Mouse (Mus musculus) hematopoietic stem cell, adult 5-6 weeks (primary cell): Measurements from ENCODE around the gene Snx17. TPM values are rescaled to one million over a fixed set of nuclear protein-coding genes. Genes with fewer than 3 reads are reported as not detected.
"Not testable (repeated sequence)": the region's sequence is repeated elsewhere in the genome, so short reads cannot be mapped to it uniquely, and the experiment has no call there.

Experiments used
- ATAC-seq, 2 experiments: fragments of 125-278 bp in 1 of 2; replicated peaks in 1 of 2; 2 replicates each; pipeline ENCODE4 v1.8.0; 2016 to 2017; ENCODE audit warnings: inconsistent platforms in 2 of 2, mild to moderate bottlenecking in 2 of 2, moderate number of reproducible peaks in 2 of 2, low read depth in 1 of 2, moderate TSS enrichment in 1 of 2; ENCODE audit not compliant: low FRiP score in 2 of 2, poor library complexity in 2 of 2, severe bottlenecking in 2 of 2, insufficient read depth in 1 of 2, low TSS enrichment in 1 of 2
- total RNA-seq: library from RNA; stranded (forward); fragments of 172-1452, 232-1000 nt; gene quantifications from 2 replicates; pipeline ENCODE4 v1.2.3, GENCODE M21; 2017

Gene Snx17
- total RNA-seq, 1 experiment from 2014 or later = 37.6 TPM

DNA sequence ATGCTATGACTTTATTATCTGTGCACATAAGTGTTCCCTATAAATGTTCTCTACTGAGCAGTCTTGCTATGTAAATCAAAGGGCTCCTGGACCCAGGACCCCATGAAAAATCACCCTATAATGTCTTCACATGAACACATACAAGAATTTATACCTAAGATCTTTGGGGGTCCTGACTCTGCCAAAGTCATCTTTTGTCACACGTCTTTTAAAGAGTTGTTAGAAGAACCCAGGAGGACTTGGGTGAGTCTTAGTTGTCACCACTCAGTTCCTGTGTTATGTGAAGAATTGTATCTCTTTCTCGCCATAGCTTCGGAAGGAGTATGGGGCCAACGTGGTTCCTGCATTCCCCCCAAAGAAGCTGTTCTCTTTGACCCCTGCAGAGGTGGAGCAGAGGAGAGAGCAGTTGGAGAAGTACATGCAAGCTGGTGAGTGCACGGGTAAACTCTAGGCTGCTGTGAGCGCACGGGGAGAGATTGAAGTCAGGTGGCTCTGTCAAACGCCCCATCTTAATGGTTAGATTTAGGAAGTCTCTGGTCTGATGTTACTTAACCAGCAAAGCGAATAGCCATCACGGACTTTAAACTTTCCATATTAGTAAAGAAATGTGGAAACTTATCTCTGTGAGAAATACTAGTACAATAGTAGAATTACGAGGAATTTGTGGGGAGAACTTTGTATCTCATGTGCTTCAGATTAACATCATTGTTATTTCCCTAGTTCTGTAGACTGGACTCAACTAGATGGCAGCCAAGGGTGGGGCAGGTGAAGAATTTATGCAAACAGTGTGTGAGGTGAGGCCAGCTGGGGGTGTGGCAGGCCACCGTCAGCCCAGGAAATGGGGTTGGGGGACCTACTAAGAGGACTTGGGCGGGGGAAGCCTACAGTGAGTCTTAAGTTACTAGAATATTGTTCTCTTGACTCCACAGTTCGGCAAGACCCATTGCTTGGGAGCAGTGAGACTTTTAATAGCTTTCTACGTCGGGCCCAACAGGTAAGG, 1.8 kb downstream of the Snx17 start:
- ATAC-seq = no peak

DNA sequence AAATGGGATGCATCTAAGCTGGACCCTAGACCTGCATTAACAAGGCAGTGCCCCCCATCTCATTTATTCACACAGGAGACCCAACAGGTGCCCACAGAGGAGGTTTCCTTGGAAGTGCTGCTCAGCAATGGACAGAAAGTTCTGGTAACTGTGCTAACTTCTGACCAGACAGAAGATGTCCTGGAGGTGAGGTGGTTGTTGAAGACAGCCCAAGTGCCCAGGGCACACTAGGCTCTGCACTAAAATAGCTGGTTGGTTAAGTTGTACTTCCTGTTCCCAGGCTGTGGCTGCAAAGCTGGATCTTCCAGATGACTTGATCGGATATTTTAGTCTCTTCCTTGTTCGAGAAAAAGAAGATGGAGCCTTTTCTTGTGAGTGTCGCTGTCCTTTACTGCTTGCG, 2.6 kb downstream of the Snx17 start:
- ATAC-seq = no peak

DNA sequence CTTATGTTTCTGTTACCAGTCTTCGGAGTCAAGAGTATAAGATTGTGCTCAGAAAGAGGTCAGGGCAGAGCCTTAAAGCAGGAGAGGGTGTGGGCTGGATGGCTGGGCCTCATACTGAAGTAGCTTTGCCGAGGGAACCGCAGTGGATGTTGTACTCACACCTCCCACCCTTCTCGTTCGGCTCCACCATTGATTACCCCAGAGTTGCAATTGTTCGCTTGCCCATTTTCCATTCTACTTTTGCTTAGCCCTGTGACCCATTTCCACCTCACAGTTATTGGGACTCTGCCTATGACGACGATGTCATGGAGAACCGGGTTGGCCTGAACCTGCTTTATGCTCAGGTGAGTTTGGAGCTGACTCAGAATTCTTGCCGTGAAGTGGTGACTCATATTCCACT, 3.2 kb downstream of the Snx17 start:
- no peak for ATAC-seq

DNA sequence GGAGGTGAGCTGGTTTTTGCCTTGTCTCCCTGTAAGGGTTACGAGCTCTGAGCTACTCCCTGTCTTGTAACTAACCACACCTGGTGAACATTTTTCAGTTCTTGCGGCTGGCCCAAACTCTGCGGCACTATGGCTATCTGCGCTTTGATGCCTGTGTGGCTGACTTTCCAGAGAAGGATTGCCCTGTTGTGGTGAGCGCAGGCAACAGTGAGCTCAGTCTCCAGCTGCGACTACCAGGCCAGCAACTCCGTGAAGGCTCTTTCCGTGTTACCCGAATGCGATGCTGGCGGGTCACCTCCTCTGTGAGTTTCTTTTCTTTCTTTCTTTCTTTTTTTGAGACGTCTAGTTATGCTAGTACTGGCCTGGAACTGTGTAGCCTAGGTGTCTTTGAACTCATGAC, 4.0 kb downstream of the Snx17 start:
- no peak for ATAC-seq

DNA sequence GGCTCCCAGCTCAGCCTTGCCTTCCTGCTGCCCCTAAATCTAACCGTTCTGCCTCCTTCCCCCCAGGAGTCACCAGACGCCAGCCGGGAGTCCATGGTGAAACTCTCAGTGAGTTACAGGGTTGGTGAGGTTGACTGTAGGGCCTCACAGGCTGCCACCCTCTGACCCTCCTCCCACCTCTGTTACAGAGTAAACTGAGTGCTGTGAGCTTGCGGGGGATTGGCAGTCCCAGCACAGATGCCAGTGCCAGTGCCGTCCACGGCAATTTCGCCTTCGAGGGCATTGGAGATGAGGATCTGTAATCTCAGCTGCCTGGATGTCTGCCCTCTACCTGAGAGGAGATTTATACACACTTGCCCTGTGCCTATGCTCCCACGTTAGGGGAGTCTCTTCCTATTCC, 5.1 kb downstream of the Snx17 start:
- no peak for ATAC-seq

DNA sequence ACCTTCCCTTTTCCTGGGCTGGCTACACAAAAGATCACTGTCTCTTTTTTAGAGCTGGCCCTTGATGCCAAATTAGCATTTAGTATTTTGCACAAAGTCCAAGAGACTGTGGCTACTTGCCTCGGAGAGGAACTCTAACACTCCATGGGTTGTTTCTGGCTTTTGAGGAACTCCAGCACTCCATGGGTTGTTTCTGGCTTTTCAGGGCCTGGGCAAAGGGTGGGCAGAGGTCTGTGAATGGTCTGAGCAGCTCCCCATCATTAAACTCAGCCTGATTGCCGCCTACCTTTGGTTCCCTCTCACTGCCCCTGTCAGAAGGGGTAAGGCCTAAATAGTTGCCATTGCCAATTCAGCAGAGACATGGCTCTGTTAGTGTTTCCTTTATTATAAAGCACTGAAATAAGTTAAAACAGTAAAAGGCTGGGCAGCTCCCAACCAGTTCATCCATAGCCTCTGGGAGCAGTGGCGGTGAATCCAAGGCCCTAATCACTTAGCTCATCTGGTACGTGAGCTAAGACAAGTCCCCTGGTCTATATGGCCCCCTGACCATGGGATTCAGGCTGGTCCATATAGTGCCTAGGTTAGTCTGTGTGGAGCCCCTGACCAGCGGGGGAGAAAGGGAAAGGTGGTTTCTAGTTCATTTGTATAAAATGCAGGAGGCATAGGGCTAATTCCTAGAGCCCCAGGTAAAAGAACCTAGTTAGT, 5.7 kb downstream of the Snx17 start:
- no peak for ATAC-seq

DNA sequence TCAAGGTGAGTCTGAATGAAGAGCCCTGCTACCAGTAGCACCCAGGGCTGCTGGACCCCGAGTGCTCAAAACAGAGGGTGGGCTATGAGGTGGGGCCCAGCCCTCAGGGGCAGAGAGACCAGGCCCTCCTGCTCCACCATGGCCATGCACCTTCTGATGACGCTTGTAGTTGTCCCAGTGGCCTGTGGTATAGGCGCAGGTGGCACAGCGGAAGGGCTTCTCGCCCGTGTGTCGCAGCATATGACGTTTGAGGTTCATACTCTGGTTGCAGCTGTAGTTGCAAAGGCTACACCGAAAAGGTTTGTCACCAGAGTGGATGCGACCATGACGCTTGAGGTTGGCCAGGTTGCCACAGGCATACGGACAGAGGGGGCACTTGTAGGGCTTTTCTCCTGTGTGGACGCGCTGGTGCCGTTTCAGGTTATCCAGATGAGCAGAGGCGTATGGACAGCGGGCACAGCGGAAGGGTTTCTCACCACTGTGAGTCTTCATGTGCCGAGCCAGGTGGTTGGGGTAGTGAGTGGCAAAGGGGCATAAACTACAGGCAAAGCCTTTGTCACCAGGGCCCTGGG, 6.4 kb downstream of the Snx17 start:
- no peak for ATAC-seq

DNA sequence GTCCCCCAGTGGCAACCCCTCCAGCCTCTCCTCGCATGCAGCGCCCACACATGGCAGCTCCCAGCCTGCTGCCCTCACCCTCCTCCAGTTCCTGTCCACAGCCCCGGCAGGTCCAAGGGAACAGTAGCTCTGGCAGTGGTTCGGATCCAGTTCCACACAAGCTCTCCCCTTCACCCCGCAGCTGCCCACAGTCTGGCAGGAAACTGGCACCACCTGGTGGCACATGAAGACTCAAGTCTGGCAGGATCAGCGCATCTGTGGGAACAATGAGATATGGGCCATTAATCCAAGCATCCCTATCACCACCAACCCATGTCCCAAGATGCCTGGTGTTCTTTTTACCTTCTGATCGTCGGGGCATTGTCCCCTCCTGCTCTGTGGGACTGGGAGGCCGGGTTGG, 6.9 kb downstream of the Snx17 start:
- ATAC-seq = no peak

DNA sequence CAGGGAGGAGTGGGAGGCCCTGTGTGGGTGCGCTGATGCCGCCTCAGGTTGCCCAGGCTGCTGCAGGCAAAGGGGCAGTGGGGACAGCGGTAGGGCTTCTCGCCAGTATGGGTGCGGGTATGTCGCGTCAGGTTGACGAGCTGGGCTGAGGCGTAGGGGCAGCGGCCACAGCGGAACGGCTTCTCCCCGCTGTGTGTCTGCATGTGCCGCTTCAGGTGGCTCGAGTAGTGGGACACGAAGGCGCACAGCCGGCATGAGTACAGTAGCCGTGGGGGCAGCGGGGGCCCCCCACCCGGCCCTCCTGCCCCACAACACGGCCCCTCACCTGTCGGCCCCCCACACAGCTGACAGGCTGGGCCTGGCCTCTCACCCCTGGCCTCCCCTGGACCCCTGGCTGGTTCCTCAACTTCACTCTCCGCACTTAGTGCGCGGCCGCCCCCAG, 7.3 kb downstream of the Snx17 start:
- ATAC-seq = no peak

DNA sequence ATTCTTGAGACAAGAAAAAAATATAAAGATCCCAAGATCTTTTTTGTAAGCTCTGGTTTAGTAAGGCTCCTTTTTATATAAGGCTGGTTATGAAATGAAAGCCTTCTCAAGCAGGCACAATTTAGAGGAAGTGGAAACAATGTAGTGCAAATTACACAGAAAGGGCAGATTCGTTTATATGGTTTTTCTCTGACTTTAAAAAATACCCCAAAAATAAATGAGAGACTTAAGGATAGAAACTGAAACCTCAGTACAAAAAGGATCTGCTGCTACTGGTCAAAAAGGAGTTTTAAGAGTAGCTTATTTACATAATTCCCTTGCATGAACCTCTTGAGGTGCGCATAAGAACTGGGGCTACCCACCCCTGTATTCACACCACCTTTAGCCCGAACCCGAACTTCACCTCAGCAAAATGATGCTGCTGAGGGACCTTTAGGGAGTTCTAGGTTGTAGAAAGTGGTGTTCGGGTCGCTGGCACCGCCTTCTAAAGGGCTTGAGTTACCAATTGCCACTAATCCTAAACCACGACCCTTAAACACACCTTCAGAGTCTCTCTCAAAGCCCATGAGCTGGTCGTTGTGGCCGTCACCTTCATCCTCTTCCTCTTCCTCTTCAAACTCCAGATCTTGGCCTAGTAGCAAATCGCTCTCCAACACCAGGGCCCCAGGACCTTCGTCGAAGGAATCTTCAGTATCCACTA, 8.2 kb downstream of the Snx17 start:
- ATAC-seq = no peak

DNA sequence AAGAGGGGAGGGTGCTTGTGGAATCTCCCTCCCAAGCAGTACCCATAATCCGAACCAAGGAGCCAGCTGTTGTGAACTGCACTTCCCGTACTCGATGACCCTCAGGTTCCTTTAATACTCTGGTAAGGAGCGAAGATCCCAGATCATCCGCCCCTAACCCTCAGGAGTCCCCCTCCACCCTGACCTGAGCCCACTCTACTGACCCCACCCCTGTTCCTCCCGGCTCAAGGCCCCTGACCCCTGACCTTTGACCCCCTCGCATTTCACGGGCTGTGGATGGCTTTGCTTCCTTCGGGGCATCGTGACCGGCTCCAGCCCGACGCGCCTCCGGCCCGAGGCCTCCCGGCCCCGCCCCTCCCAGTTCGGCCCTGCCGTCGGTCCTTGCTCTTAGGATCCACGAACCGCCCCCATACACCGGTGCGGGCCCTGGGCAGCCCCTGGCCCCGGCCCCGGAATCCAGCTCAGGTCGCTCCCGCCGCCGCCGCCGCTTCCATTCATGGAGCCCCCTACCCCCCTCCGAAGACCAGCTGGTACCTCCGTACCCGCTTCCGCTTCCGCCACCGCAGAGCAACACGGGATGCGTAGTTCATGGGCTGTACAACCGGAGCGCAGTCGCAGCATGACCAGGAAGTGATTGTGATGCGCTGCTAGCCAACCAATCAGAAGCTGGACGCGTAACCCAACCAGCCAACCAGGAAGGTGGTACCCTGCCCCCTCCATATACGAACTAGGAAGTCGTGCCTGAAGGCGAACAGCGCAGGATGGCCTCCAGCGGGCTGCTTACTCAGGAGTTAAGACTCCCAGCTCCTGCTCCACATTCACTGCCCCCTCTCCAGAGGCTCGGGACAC, 8.9 kb downstream of the Snx17 start, which contains the start of gene Zfp513:
Gene Zfp513, minus strand, starts transcription at position 562 of the 849 bp plus-strand sequence.
- ATAC-seq = peak; percentile 99

DNA sequence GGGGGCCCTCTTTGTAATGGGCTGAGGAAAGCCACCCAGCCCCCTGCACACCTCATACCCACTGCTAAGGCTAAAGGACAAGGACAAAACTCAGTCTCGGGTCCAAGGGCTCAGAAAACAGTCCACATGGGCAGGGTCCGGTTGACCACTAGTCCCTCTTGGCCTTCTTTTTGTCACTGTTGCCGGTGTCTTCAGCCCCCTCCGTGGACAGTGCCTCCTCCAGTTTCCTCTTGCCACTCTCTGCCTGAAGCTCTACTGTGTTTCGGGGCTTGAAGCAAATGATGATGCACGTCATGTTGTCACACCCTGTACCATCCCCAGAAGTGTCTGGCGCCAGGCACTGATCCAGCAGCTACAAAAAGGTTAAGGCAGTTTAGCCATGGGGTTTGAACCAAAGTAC, 9.9 kb downstream of the Snx17 start:
- no peak for ATAC-seq

DNA sequence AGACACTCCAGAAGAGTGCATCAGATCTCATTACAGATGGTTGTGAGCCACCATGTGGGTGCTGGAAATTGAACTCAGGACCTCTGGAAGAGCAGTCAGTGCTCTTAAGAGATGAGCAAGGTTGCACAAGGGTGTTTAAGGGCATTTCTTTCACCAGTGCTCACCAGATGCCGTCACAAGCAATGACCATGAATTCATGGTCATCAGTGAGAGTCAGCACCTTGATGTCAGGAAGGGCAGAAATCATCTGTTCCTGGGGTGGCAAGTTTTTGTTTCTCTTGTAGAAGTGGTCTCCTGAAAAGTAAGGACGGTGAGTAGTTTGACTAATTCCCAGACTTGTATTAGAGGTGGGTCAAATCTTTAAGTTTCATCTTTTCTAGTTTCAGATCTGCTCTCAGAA, 10.8 kb downstream of the Snx17 start:
- ATAC-seq = no peak

DNA sequence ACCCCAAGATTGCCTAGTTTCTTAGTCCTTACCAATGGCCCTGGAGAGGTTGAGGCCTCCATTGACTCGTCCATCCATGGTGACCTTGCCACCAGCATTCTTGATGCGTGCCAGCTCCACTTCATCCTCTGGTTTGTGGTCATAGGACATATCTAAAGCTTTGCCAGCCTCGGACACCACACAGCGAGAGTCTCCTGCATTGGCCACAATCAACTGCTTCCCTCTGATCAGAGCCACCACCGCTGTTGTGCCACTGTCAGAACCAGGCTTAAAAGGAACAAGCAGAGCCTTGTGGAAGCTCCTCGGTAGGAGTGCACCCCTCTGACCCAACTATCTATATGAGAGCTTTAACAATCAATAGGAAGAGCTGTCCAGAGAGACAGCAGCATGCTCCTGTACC, 11.4 kb downstream of the Snx17 start:
- no peak for ATAC-seq

DNA sequence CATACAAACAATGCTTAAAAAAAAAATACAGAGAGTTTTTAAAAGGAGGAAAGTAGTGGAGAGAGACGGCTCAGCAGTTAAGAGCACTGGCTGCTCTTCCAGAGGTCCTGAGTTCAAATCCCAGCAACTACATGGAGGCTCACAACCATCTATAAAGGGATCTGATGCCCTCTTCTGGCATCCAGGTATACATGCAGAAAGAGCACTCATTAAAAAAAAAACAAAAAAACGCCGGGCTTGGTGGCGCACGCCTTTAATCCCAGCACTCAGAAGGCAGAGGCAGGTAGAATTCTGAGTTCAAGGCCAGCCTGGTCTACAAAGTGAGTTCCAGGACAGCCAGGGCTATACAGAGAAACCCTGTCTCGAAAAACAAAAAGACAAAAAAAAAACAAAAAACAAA, 23.5 kb downstream of the Snx17 start:
- not testable (repeated sequence) for ATAC-seq

DNA sequence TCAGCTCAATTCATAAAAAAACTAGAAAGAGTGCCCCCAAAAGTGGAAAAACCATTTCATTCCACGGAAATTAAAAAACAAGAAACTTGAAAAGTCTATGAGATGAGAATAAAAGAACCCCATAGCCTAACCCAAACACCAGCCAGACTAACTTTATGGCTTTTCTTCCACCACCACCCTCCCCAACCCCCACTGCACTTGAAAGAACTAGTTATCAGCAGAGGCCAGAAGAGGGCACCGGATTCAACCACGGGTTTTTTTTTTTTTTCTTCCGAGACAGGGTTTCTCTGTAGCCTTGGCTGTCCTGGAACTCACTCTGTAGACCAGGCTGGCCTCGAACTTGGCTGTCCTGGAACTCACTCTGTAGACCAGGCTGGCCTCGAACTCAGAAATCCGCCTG, 25.3 kb downstream of the Snx17 start:
- ATAC-seq = no peak; a peak in 1 of 4 replicates

DNA sequence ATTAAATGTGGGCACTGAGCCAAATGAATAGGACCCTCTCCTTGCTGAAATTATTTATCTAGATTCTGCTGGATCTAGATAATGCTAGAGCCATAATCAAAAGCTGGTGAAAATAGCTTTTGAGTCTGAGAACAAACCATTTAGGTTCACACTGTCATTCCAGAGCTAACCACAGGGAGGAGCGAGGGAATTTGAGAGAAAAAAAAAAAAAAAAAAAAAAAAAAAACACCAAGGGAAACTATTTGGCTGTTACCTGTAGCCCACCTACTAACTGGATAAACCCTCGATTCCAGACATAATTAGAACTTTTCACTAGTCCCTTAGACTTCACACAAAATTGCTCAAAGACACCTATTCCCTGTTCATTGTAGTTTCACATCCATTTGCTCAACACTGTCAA, 26.0 kb downstream of the Snx17 start:
- no peak for ATAC-seq
